Mouse (Mus musculus) liver, adult 2 months (tissue): ENCODE measurements around the gene Msrb1. TPM values are rescaled to one million over a fixed set of nuclear protein-coding genes. Genes with fewer than 3 reads are reported as not detected.

Experiments used
- DNase-seq: peaks from one replicate; pipeline ENCODE4 v3.0.0-alpha.2; 2011; ENCODE audit warnings: low read depth, low spot score; ENCODE audit errors: extremely low read depth
- H3K27ac ChIP-seq: fragments of 200-500 bp; replicated peaks from 2 replicates; pipeline ENCODE4 v1.5.1; 2012; ENCODE audit warnings: low read depth, mild to moderate bottlenecking, control low read depth, inconsistent platforms, low read length; ENCODE audit not compliant: insufficient read depth
- H3K27me3 ChIP-seq: fragments of 200-500 bp; 2 replicates; pipeline ENCODE4 v1.6.1; 2012; ENCODE audit warnings: mild to moderate bottlenecking, moderate library complexity, low read length, inconsistent platforms; ENCODE audit not compliant: control insufficient read depth, insufficient read depth
- H3K36me3 ChIP-seq: fragments of 200-500 bp; 2 replicates; pipeline ENCODE4 v1.6.1; 2012; ENCODE audit warnings: low read length, inconsistent platforms; ENCODE audit not compliant: control insufficient read depth, insufficient read depth
- H3K4me1 ChIP-seq: fragments of 200-500 bp; 2 replicates; pipeline ENCODE4 v1.6.1; 2011; ENCODE audit warnings: low read length; ENCODE audit not compliant: control insufficient read depth, insufficient read depth
- H3K4me3 ChIP-seq: fragments of 200-500 bp; 2 replicates; pipeline ENCODE4 v1.5.1; 2011; ENCODE audit warnings: low read depth, mild to moderate bottlenecking, control low read depth, low read length, moderate library complexity; ENCODE audit not compliant: insufficient read depth
- H3K79me2 ChIP-seq: fragments of 200-500 bp; 2 replicates; pipeline ENCODE4 v1.6.1; 2012; ENCODE audit warnings: inconsistent platforms, mild to moderate bottlenecking, low read length, moderate library complexity; ENCODE audit not compliant: control insufficient read depth, insufficient read depth
- H3K9ac ChIP-seq: fragments of 200-500 bp; 2 replicates; pipeline ENCODE4 v1.6.1; 2012; ENCODE audit warnings: low read depth, mild to moderate bottlenecking, control low read depth, inconsistent platforms, low read length
- CTCF ChIP-seq: fragments of 200-500 bp; IDR thresholded peaks from 2 replicates; pipeline ENCODE4 v1.5.1; 2011; ENCODE audit warnings: low read depth, low read length, control low read depth
- POLR2A ChIP-seq: fragments of 200-500 bp; IDR thresholded peaks from 2 replicates; pipeline ENCODE4 v1.6.1; 2011; ENCODE audit warnings: low read length, control low read depth; ENCODE audit not compliant: insufficient read depth; ENCODE audit errors: extremely low read depth
- WGBS: fragments of 180-500 bp; shearing (Covaris S2); methylation state at CpG from one replicate; pipeline ENCODE4 v1.1.7; 2018; 5-methylcytosine and 5-hydroxymethylcytosine counted together
- polyA plus RNA-seq: library from polyadenylated mRNA; depleted of rRNA; stranded (reverse); fragments of >200 nt; gene quantifications from 2 replicates; pipeline ENCODE4 v1.2.3, GENCODE M21; 2012
- total RNA-seq: library from RNA; depleted of rRNA; stranded (reverse); fragments of >200 nt; gene quantifications from 2 replicates; pipeline ENCODE4 v1.2.3, GENCODE M21; 2014

Gene Msrb1
- total and polyA plus RNA-seq, 2 experiments = 184 to 506 TPM

DNA sequence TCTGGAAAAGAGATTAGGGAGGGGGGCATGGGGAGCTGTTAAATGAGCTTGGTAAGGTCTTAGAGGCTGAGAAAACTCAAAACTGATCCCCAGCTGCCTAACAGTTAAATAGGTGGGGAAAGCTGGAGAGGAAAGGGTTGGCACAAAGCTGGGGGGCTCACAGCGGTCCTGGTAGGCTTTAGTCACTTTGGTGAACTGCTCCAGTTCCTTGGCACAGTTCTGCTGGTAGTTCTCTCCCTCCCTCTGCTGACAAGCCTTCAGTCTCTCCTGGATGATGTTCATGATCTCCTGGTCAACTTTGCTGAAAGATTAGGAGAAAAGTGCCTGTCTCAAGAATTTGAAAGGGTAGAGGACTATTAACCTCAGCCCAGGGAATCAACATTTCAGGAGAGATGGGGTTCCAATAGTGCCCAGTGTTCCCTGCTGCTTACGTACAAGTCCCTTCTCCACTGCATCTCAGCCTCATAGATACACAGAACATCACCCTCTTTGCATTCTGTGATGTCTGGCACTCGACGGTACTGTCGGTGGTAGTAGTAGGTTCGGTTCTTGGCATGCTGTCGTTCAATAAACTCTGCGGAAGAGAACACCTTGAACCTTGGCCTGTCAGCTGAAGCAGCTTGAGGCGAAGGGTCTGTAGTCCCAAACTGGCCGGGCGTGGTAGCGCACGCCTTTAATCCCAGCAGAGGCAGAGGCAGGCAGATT, 14.1 kb upstream of the Msrb1 start:
- Histone ChIP-seq H3K9ac (peak overlapping the region; percentile 28), H3K27ac (0 out of 2 replicates have a peak overlapping the region, but pooled peaks have one; percentile 4), H3K79me2 (peaks cover 8% of the 10 kb centered on the region; the same call in 1 of the 2 replicates), H3K4me3 (peak overlapping the region; percentile 2; the same call in 1 of the 2 replicates), H3K4me1 (peaks cover 21% of the 10 kb centered on the region), H3K27me3 (no peaks in the 10 kb centered on the region), H3K36me3 (peaks cover 12% of the 10 kb centered on the region)
- no peak for TF ChIP-seq CTCF
- TF ChIP-seq POLR2A = no peak
- 17% methylated on average over 13 of the region's 13 CpGs for WGBS
- peak; percentile 59 for DNase-seq

DNA sequence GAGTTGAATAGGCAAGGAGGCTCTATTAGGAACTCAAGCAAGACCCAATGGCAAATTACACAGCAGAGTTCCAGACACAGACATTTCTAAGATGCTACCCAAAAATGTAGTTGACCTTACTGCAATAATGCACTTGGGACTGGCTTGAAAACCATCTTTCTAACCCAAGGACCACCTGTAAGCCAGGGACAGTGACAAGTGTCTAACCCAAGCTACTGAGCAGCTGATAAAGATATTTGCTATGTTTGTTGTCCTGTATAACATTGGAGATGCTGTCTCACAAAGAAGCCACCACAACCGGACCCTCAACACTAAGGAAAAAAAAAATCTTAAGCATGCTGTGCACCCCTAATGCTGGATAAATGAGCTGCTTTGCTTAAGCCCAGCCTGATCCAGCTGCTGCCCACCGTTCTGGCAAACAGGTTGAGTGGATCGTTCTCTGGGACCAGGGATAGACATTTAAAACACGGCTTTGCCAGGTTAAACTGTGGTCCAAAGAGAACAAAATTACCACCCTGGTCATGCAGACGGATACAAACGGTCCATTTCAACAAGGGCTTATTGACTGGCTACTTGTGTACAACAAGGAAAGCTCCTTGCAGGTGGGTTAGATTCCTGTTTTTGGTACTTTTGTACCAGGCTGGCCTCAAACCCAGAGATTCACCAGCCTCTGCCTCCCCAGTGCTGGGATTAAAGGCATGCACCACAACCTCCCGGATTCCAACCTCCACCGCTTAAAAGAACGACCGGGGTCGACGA, 13.1 kb upstream of the Msrb1 start:
- Histone ChIP-seq H3K36me3 (peaks cover 12% of the 10 kb centered on the region), H3K9ac (peak overlapping the region; percentile 95), H3K4me3 (peak overlapping the region; percentile 93), H3K79me2 (peaks cover 8% of the 10 kb centered on the region; the same call in 1 of the 2 replicates), H3K4me1 (peaks cover 21% of the 10 kb centered on the region), H3K27ac (peak overlapping the region; percentile 92), H3K27me3 (no peaks in the 10 kb centered on the region)
- peak; percentile 26 for DNase-seq
- WGBS = under 1% methylated on average over 12 of the region's 12 CpGs
- TF ChIP-seq POLR2A (no peak), CTCF (no peak)

DNA sequence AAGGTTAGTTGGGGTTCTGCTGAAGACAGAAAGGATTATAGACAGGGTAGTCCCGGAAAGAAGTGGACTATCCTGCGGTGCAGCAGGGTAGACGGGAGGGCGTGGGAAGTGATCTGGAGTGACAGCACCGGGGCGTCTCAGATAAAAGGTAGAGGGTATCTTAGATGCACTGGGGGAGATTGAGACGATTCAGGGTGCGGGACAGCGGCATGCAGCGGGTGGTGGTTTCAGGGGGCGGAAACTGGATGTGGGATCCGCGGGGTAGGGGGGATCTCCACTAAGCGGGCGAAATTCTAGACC, 12.6 kb upstream of the Msrb1 start:
- peaks cover 8% of the 10 kb centered on the region; the same call in 1 of the 2 replicates for H3K79me2 ChIP-seq
- no peak for DNase-seq
- peak overlapping the region; percentile 95 for H3K9ac ChIP-seq
- peak overlapping the region; percentile 93 for H3K4me3 ChIP-seq
- peak overlapping the region; percentile 92 for H3K27ac ChIP-seq
- H3K36me3 ChIP-seq = peaks cover 12% of the 10 kb centered on the region
- 0% methylated on average over 15 of the region's 15 CpGs for WGBS
- no peaks in the 10 kb centered on the region for H3K27me3 ChIP-seq
- peaks cover 21% of the 10 kb centered on the region for H3K4me1 ChIP-seq
- TF ChIP-seq POLR2A (no peak), CTCF (no peak)

DNA sequence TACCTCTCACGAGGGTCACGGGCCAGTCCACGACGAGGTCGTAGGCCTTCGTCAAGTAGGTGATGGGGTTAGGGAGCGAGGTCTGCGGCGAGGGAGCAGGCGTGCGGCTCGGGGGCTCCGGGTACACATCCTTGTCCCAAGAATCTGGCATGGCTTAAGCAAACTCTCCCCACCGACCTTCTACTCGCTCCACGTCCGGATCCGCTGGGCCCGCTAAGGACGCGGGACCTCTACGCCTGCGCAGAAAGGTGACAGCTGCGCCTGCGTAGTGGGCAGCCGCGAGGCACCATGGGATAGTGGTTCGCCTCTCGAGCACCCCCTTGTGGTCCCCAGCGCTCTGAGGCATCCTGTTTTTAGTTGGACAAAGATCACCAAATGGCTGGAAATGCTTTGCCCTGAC, 12.3 kb upstream of the Msrb1 start, which contains the start of gene Ndufb10:
Gene Ndufb10, minus strand, starts transcription at position 295 of the 400 bp plus-strand sequence.
- Histone ChIP-seq H3K27me3 (no peaks in the 10 kb centered on the region), H3K4me3 (peak within 1 kb of the TSS; percentile 93), H3K79me2 (peaks cover 8% of the 10 kb centered on the region; the same call in 1 of the 2 replicates), H3K27ac (peak within 1 kb of the TSS; percentile 92), H3K36me3 (peaks cover 12% of the 10 kb centered on the region), H3K4me1 (peaks cover 19% of the 10 kb centered on the region), H3K9ac (peak within 1 kb of the TSS; percentile 95)
- TF ChIP-seq POLR2A (peak; percentile 95), CTCF (peak; percentile 97)
- peak; percentile 74 for DNase-seq
- WGBS = under 1% methylated on average over 30 of the region's 30 CpGs

DNA sequence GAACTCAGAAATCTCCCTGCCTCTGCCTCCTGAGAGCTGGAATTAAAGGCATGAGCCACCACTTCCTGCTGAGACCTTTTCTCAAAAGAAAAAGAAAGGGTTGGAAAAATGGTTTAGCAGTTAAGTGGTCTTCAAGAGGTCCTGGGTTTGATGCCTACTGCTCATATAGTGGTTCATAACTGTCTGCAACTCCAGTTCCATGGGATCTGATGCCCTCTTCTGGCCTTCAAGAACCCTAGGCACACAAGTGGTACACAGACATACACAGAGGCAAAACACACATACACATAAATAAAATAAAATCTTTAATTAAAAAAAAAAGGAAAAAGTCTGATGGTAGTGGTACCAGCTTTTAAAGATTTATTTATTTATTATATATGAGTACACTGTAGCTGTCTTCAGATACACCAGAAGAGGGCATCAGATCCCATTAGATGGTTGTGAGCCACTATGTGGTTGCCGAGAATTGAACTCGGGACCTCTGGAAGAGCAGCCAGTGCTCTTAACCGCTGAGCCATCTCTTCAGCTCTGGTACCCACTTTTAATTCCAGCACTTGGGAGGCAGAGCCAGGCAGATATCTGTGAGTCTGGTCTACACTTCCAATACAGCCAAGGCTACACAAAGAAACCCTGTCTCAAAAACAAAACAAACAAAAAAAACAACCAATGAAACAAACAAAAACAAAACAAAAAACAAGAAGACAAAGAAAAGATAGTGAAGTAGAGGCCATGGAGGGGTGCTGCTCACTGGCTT, 10.6 kb upstream of the Msrb1 start:
- no peak overlapping the region for H3K4me3 ChIP-seq
- H3K36me3 ChIP-seq = peaks cover 12% of the 10 kb centered on the region
- peaks cover 8% of the 10 kb centered on the region; the same call in 1 of the 2 replicates for H3K79me2 ChIP-seq
- H3K9ac ChIP-seq = no peak overlapping the region
- H3K27me3 ChIP-seq = no peaks in the 10 kb centered on the region
- peak; percentile 14 for DNase-seq
- 0 out of 2 replicates have a peak, but pooled peaks have one; percentile 10 for TF ChIP-seq CTCF
- TF ChIP-seq POLR2A = no peak
- H3K4me1 ChIP-seq = peaks cover 19% of the 10 kb centered on the region
- 61% methylated on average over 3 of the region's 3 CpGs for WGBS
- H3K27ac ChIP-seq = no peak overlapping the region
